ENCODE assay signal across 28 mouse cellular contexts in the genomic region with DNA sequence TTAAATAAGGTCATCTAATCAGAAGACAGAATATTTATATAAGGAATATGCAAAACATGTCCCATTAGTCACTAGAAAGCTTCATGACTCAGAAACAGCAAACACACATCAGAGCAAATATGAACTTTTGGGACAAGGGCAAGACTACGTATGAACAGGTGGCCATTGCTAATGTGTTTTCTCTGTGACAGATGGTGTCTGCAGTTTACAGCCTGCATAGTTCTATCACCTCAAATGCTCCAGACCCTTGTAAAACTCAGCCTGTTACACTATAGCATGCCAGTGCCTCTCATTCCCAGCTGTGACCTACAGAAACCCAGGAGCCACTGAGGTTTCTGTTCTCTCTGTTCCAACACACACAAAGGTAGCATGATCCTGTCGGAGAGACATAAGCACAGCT.
DNase-seq lines count a peak whose midpoint lies in the region; ATAC-seq and TF ChIP-seq lines count a peak whose summit lies in the region.
"Had no signal": no experiment of that assay in that cellular context is flagged by ENCODE, and none has a peak within 500 bp of the region (broad histone marks: within the 10 kb centered on the region; RNA-seq: fewer than 3 reads in every experiment).

No protein-coding gene starts in this region.

- no peak for DNase-seq in forebrain, postnatal 0 days
- DNase-seq in midbrain, postnatal 0 days (ENCODE audit: low spot score), result peak; percentile 14
- DNase-seq in midbrain, embryonic 14.5 days, result no peak
- DNase-seq in cerebellum, postnatal 25 days, result peak; percentile 23 to 28
- no peak for DNase-seq in adrenal gland, postnatal 36 days
- DNase-seq in lung, postnatal 25 days (ENCODE audit: low spot score), result no peak
- DNase-seq: adrenal gland, adult 8-10 months; B cell, adult 2 months; gastrocnemius, postnatal 25 days; heart, adult 18-20 months; heart, postnatal 10 days; kidney, adult 9 months; kidney, postnatal 14 days; liver; lung, postnatal 4 days; thymus, postnatal 25 days had no signal

- 73% methylated on average over 2 of the region's 2 CpGs for WGBS in forebrain, embryonic 13.5 days
- 63% methylated on average over 2 of the region's 2 CpGs for WGBS in forebrain, postnatal 0 days
- 75% methylated on average over 2 of the region's 2 CpGs for WGBS in midbrain, postnatal 0 days
- WGBS in midbrain, embryonic 14.5 days, result 79% methylated on average over 2 of the region's 2 CpGs

- no peak for TF ChIP-seq CTCF in forebrain, postnatal 0 days (IDR thresholded peaks at IDR 0.05; ENCODE audit: low read depth)
- TF ChIP-seq CTCF in midbrain, postnatal 0 days (IDR thresholded peaks at IDR 0.05), result no peak

- H3K4me2 ChIP-seq in forebrain, embryonic 13.5 days, result no peak overlapping the region
- H3K4me2 ChIP-seq in forebrain, postnatal 0 days (ENCODE audit: low read depth), result no peak overlapping the region
- H3K4me2 ChIP-seq in midbrain, postnatal 0 days (ENCODE audit: low read depth, low read length, poor library complexity, severe bottlenecking), result no peak overlapping the region
- H3K4me2 ChIP-seq in midbrain, embryonic 14.5 days (ENCODE audit: low read length), result no peak overlapping the region
- H3K4me2 ChIP-seq: embryonic facial prominence, embryonic 12.5 days; heart, embryonic 12.5 days; intestine, embryonic 15.5 days; liver, embryonic 15.5 days; lung, embryonic 15.5 days; stomach, embryonic 15.5 days had no signal

- H3K27ac ChIP-seq in forebrain, embryonic 13.5 days, result no peak overlapping the region
- no peak overlapping the region for H3K27ac ChIP-seq in forebrain, postnatal 0 days (ENCODE audit: low read depth, low read length)
- H3K27ac ChIP-seq in midbrain, postnatal 0 days (ENCODE audit: low read depth, low read length), result no peak overlapping the region
- no peak overlapping the region for H3K27ac ChIP-seq in midbrain, embryonic 14.5 days (replicated peaks; ENCODE audit: low read depth, low read length)
- H3K27ac ChIP-seq: embryonic facial prominence, embryonic 12.5 days; hindbrain, embryonic 10.5 days; intestine, embryonic 15.5 days; layer of hippocampus, adult 2 months; liver, embryonic 15.5 days; lung, embryonic 15.5 days; stomach, embryonic 15.5 days had no signal

- no peak overlapping the region for H3K4me3 ChIP-seq in forebrain, embryonic 13.5 days
- no peak overlapping the region for H3K4me3 ChIP-seq in forebrain, postnatal 0 days (ENCODE audit: low read depth, low read length)
- no peak overlapping the region for H3K4me3 ChIP-seq in midbrain, postnatal 0 days (ENCODE audit: low read depth, low read length)
- H3K4me3 ChIP-seq in midbrain, embryonic 14.5 days (replicated peaks; ENCODE audit: low read depth, low read length), result no peak overlapping the region
- H3K4me3 ChIP-seq: embryonic facial prominence, embryonic 12.5 days; heart, embryonic 12.5 days; hindbrain, embryonic 10.5 days; intestine, embryonic 15.5 days; layer of hippocampus, adult 2 months; liver, embryonic 15.5 days; lung, embryonic 15.5 days; stomach, embryonic 15.5 days had no signal

- peak; percentile 66; the same call in 1 of the 2 replicates for ATAC-seq in forebrain, embryonic 13.5 days
- no peak for ATAC-seq in forebrain, postnatal 0 days
- no peak for ATAC-seq in midbrain, postnatal 0 days (ENCODE audit: low FRiP score)
- ATAC-seq in midbrain, embryonic 14.5 days (ENCODE audit: low FRiP score, low TSS enrichment), result no peak
- ATAC-seq: activated CD4-positive, CD25-positive, alpha-beta regulatory T cell, adult 4 months; forebrain, embryonic 16.5 days; hindbrain, embryonic 16.5 days; intestine, embryonic 15.5 days had no signal

- no peaks in the 10 kb centered on the region for H3K36me3 ChIP-seq in forebrain, embryonic 13.5 days (ENCODE audit: poor library complexity, severe bottlenecking)
- H3K36me3 ChIP-seq in forebrain, postnatal 0 days (ENCODE audit: insufficient read depth), result no peaks in the 10 kb centered on the region
- H3K36me3 ChIP-seq in midbrain, postnatal 0 days (ENCODE audit: insufficient read depth, low read length), result no peaks in the 10 kb centered on the region
- H3K36me3 ChIP-seq in midbrain, embryonic 14.5 days (ENCODE audit: control insufficient read depth, insufficient read depth, low read length), result no peaks in the 10 kb centered on the region
- H3K36me3 ChIP-seq: embryonic facial prominence, embryonic 12.5 days; heart, embryonic 12.5 days; hindbrain, embryonic 10.5 days; intestine, embryonic 15.5 days; liver, embryonic 15.5 days; lung, embryonic 15.5 days; stomach, embryonic 15.5 days had no signal

- no peaks in the 10 kb centered on the region for H3K9me3 ChIP-seq in forebrain, embryonic 13.5 days (replicated peaks)
- H3K9me3 ChIP-seq in forebrain, postnatal 0 days (ENCODE audit: low read length), result no peaks in the 10 kb centered on the region
- no peaks in the 10 kb centered on the region for H3K9me3 ChIP-seq in midbrain, postnatal 0 days (ENCODE audit: low read length)
- H3K9me3 ChIP-seq in midbrain, embryonic 14.5 days (ENCODE audit: control insufficient read depth, low read length), result no peaks in the 10 kb centered on the region
- H3K9me3 ChIP-seq: embryonic facial prominence, embryonic 12.5 days; heart, embryonic 12.5 days; hindbrain, embryonic 10.5 days; intestine, embryonic 15.5 days; liver, embryonic 15.5 days; lung, embryonic 15.5 days; stomach, embryonic 15.5 days had no signal

- H3K27me3 ChIP-seq in forebrain, embryonic 13.5 days, result no peaks in the 10 kb centered on the region
- H3K27me3 ChIP-seq in forebrain, postnatal 0 days (ENCODE audit: insufficient read depth, low read length), result no peaks in the 10 kb centered on the region
- H3K27me3 ChIP-seq in midbrain, postnatal 0 days (ENCODE audit: insufficient read depth, low read length), result no peaks in the 10 kb centered on the region
- H3K27me3 ChIP-seq in midbrain, embryonic 14.5 days (ENCODE audit: control insufficient read depth, insufficient read depth, low read length), result no peaks in the 10 kb centered on the region
- H3K27me3 ChIP-seq: embryonic facial prominence, embryonic 12.5 days; heart, embryonic 12.5 days; intestine, embryonic 15.5 days; liver, embryonic 15.5 days; lung, embryonic 15.5 days; stomach, embryonic 15.5 days had no signal

- H3K4me1 ChIP-seq in forebrain, embryonic 13.5 days, result no peaks in the 10 kb centered on the region
- 0 out of 2 replicates have a peak, but pooled peaks cover 3% of the 10 kb centered on the region for H3K4me1 ChIP-seq in forebrain, postnatal 0 days (ENCODE audit: insufficient read depth)
- no peaks in the 10 kb centered on the region for H3K4me1 ChIP-seq in midbrain, postnatal 0 days (ENCODE audit: insufficient read depth, low read length)
- no peaks in the 10 kb centered on the region for H3K4me1 ChIP-seq in midbrain, embryonic 14.5 days (ENCODE audit: control insufficient read depth, insufficient read depth, low read length)
- H3K4me1 ChIP-seq: embryonic facial prominence, embryonic 12.5 days; heart, embryonic 12.5 days; intestine, embryonic 15.5 days; liver, embryonic 15.5 days; stomach, embryonic 15.5 days had no signal

- no peak overlapping the region for H3K9ac ChIP-seq in forebrain, embryonic 13.5 days
- H3K9ac ChIP-seq in forebrain, postnatal 0 days, result no peak overlapping the region
- no peak overlapping the region for H3K9ac ChIP-seq in midbrain, postnatal 0 days (replicated peaks; ENCODE audit: low read length, poor library complexity, severe bottlenecking)
- no peak overlapping the region for H3K9ac ChIP-seq in midbrain, embryonic 14.5 days (replicated peaks; ENCODE audit: low read length)
- H3K9ac ChIP-seq: embryonic facial prominence, embryonic 12.5 days; heart, embryonic 12.5 days; intestine, embryonic 15.5 days; liver, embryonic 15.5 days; lung, embryonic 15.5 days; stomach, embryonic 15.5 days had no signal

Comparison
In these comparisons a context has a peak if more than half of its experiments do, and no peak if none do; other contexts are left out.
1. DNase-seq: peak in midbrain, postnatal 0 days (single experiment) and cerebellum, postnatal 25 days (2 of 2); none in forebrain, postnatal 0 days (single experiment), midbrain, embryonic 14.5 days (single experiment), adrenal gland, postnatal 36 days (0 of 2) and lung, postnatal 25 days (single experiment).